Mouse (Mus musculus): ENCODE measurements around the gene Exoc8. TPM values are rescaled to one million over a fixed set of nuclear protein-coding genes. Genes with fewer than 3 reads are reported as not detected.
A peak's percentile ranks its signal among the peaks of the same experiment; 100 is the strongest.

Exoc8 gene
- polyA plus RNA-seq (2015; fragmentation: Nextera tagmentation; extraction: Ambion mirVana), result 12.2 and 12.7 TPM in 2 replicates

- H3K4me1 ChIP-seq, result peaks cover 55% of the 10 kb centered on the region
- peak within 1 kb of the TSS; percentile 85 for H3K27ac ChIP-seq (replicated peaks)
- ATAC-seq (ENCODE audit: low FRiP score), result peak; percentile 89
- peak within 1 kb of the TSS; percentile 83 for H3K9ac ChIP-seq (replicated peaks)
- H3K27me3 ChIP-seq (replicated peaks), result no peaks in the 10 kb centered on the region
- under 1% methylated on average over 114 of the region's 114 CpGs for WGBS
- H3K36me3 ChIP-seq, result peaks cover 52% of the 10 kb centered on the region
- peak within 1 kb of the TSS; percentile 99 for H3K4me3 ChIP-seq (replicated peaks)
- no peaks in the 10 kb centered on the region for H3K9me3 ChIP-seq (replicated peaks)
- peak within 1 kb of the TSS; percentile 83 for H3K4me2 ChIP-seq
These were observed at the start of gene Exoc8, which contains the start of gene Sprtn for GRCm38 (mm10) chr8:124897386-124898250. TSS of gene Exoc8 (minus strand) at chr8:124897705. TSS of gene Sprtn (plus strand) at chr8:124897886.

GRCm38 (mm10) chr8:124944406-124944805 is 46.9 kb upstream of the Exoc8 start:
- Histone ChIP-seq H3K36me3 (no peaks in the 10 kb centered on the region), H3K9me3 (replicated peaks) (no peaks in the 10 kb centered on the region), H3K4me2 (no peak overlapping the region), H3K27me3 (replicated peaks) (no peaks in the 10 kb centered on the region), H3K9ac (replicated peaks) (no peak overlapping the region), H3K27ac (replicated peaks) (no peak overlapping the region), H3K4me1 (peaks cover 46% of the 10 kb centered on the region), H3K4me3 (replicated peaks) (no peak overlapping the region)
- WGBS, result 57% methylated on average over 7 of the region's 7 CpGs
- ATAC-seq (ENCODE audit: low FRiP score), result no peak

DNA sequence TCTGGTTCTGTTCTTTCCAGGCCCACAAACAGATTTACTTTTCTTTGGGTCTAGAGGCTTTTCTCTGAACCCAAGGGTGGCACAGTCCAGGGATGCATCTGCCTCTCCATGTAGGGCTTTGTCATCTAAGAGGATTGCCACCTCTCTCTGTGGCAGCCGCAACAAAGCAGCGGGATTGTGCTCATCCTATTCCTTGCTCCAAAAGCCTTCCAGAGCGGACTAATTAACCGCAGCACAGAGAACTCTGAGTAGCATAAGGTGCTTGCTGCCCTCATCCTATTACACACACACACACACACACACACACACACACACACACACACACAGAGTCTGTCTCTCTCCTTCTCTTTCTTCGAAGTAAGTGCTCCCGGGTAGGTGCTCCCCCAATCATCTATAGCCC is 46.3 kb upstream of the Exoc8 start:
- Histone ChIP-seq H3K9me3 (replicated peaks) (no peaks in the 10 kb centered on the region), H3K36me3 (peaks cover 4% of the 10 kb centered on the region), H3K4me1 (peaks cover 46% of the 10 kb centered on the region), H3K27ac (replicated peaks) (no peak overlapping the region), H3K27me3 (replicated peaks) (no peaks in the 10 kb centered on the region), H3K4me3 (replicated peaks) (no peak overlapping the region), H3K9ac (replicated peaks) (no peak overlapping the region), H3K4me2 (no peak overlapping the region)
- no peak for ATAC-seq (ENCODE audit: low FRiP score)
- WGBS, result 83% methylated on average over 6 of the region's 6 CpGs

DNA sequence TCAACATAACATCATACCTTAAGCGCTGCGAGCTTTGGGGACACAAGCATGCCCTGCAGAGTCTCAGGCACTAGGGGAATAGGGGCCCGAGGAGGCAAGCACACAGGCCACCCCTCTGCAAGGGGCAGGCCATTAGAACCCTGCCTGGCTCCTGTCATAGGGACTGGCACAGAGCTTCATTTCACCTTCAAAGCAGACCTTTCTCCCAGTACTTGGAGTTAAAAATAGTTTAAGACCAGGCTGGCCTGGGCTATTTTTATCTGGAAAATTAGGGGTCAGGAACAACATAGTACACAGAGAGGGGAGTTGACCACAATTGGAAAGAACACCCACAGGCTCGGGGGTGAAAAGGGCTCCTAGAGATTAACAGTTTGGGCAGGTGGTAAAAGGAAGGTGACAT is 39.8 kb upstream of the Exoc8 start:
- WGBS, result 95% methylated on average over 4 of the region's 4 CpGs
- Histone ChIP-seq H3K27me3 (replicated peaks) (no peaks in the 10 kb centered on the region), H3K27ac (replicated peaks) (no peak overlapping the region)

DNA sequence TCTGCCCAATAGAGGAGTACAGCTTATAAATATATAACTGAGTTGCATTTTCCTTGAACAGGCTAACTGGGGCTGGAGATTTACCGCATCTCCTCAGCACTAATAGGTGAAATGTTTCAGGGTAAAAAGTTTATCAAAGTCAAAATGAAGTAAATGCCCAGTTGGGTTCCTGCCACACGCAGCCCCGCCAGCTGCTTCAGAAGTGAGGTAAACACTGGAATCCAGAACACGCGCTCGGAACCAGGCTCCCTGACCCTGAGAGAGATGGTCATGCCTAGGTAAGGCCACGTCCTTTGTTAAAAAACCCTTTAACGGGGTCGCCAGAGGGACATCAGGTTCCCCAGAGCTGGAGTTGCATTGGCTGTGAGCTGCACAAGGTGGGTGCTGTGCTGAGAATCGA is 39.2 kb upstream of the Exoc8 start:
- H3K9me3 ChIP-seq (replicated peaks), result no peaks in the 10 kb centered on the region
- H3K4me3 ChIP-seq (replicated peaks), result no peak overlapping the region
- no peak for ATAC-seq (ENCODE audit: low FRiP score)
- WGBS, result 96% methylated on average over 10 of the region's 10 CpGs
- H3K27me3 ChIP-seq (replicated peaks), result no peaks in the 10 kb centered on the region
- peaks cover 15% of the 10 kb centered on the region for H3K36me3 ChIP-seq
- no peak overlapping the region for H3K9ac ChIP-seq (replicated peaks)
- no peak overlapping the region for H3K27ac ChIP-seq (replicated peaks)
- no peaks in the 10 kb centered on the region for H3K4me1 ChIP-seq
- H3K4me2 ChIP-seq, result no peak overlapping the region

More for the DNA sequence above, 39.8 kb upstream of the Exoc8 start:
- Histone ChIP-seq H3K36me3 (peaks cover 15% of the 10 kb centered on the region), H3K4me2 (no peak overlapping the region), H3K9me3 (replicated peaks) (no peaks in the 10 kb centered on the region), H3K4me3 (replicated peaks) (no peak overlapping the region), H3K4me1 (no peaks in the 10 kb centered on the region), H3K9ac (replicated peaks) (no peak overlapping the region)
- ATAC-seq (ENCODE audit: low FRiP score), result no peak

GRCm38 (mm10) chr8:124935116-124935515 is 37.6 kb upstream of the Exoc8 start:
- no peak overlapping the region for H3K4me3 ChIP-seq (replicated peaks)

DNA sequence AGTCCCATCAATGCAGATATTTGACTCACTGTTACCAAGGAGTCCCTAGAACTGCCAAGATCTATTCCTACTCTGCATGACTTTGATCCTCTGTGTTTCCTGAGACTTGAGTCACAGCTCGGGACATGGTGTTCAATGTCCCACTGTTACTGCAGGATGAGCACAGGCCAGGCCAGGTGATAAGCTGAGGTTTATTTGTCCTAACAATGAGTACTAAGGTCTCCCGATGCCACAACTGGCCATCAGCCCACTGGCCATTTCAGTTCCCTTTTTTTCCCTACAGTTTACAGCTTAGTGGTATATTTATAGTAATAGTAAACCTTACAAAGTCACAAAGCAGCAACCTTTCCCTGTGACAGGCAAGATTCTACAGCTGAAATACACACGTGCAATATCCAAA is 34.9 kb upstream of the Exoc8 start:
- 82% methylated on average over 3 of the region's 3 CpGs for WGBS
- 0 out of 2 replicates have a peak, but pooled peaks cover 4% of the 10 kb centered on the region for H3K4me1 ChIP-seq
- ATAC-seq (ENCODE audit: low FRiP score), result no peak

More at GRCm38 (mm10) chr8:124935116-124935515, 37.6 kb upstream of the Exoc8 start:
- no peak for ATAC-seq (ENCODE audit: low FRiP score)
- no peaks in the 10 kb centered on the region for H3K27me3 ChIP-seq (replicated peaks)
- H3K9ac ChIP-seq (replicated peaks), result no peak overlapping the region
- H3K9me3 ChIP-seq (replicated peaks), result no peaks in the 10 kb centered on the region
- H3K4me2 ChIP-seq, result no peak overlapping the region
- peaks cover 15% of the 10 kb centered on the region for H3K36me3 ChIP-seq
- H3K27ac ChIP-seq (replicated peaks), result no peak overlapping the region
- H3K4me1 ChIP-seq, result no peaks in the 10 kb centered on the region
- 87% methylated on average over 5 of the region's 5 CpGs for WGBS

DNA sequence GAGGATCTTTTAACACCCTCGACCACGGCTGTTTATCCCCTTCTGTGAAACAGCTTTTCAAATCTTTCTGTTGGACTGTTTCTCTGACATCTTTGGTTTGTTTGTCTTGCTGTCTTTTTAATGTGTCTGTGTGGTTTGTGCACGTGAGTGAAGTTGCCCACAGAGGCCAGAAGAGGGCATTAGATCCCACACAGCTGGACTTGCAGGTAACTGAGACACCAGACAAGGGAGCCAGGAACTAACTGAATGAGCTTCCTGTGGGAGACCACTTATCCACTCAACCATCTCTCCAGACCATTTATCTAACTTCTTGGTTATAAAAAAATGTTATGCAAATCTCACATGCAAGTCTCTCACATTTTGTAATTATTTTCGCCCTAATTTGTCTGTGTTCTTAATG is 33.1 kb upstream of the Exoc8 start:
- no peaks in the 10 kb centered on the region for H3K9me3 ChIP-seq (replicated peaks)
- H3K27me3 ChIP-seq (replicated peaks), result no peaks in the 10 kb centered on the region
- H3K27ac ChIP-seq (replicated peaks), result no peak overlapping the region
- 0 out of 2 replicates have a peak, but pooled peaks cover 4% of the 10 kb centered on the region for H3K36me3 ChIP-seq
- 83% methylated on average over 4 of the region's 4 CpGs for WGBS
- H3K9ac ChIP-seq (replicated peaks), result no peak overlapping the region
- H3K4me3 ChIP-seq (replicated peaks), result no peak overlapping the region
- no peak overlapping the region for H3K4me2 ChIP-seq
- peaks cover 15% of the 10 kb centered on the region for H3K4me1 ChIP-seq
- ATAC-seq (ENCODE audit: low FRiP score), result no peak

More for the DNA sequence above, 34.9 kb upstream of the Exoc8 start:
- Histone ChIP-seq H3K27ac (replicated peaks) (no peak overlapping the region), H3K4me2 (no peak overlapping the region), H3K36me3 (0 out of 2 replicates have a peak, but pooled peaks cover 4% of the 10 kb centered on the region), H3K27me3 (replicated peaks) (no peaks in the 10 kb centered on the region), H3K4me3 (replicated peaks) (no peak overlapping the region), H3K9ac (replicated peaks) (no peak overlapping the region), H3K9me3 (replicated peaks) (no peaks in the 10 kb centered on the region)

GRCm38 (mm10) chr8:124930086-124930485 is 32.6 kb upstream of the Exoc8 start:
- 93% methylated on average over 13 of the region's 13 CpGs for WGBS
- Histone ChIP-seq H3K4me1 (peaks cover 18% of the 10 kb centered on the region), H3K9ac (replicated peaks) (no peak overlapping the region), H3K4me3 (replicated peaks) (no peak overlapping the region), H3K4me2 (no peak overlapping the region), H3K36me3 (0 out of 2 replicates have a peak, but pooled peaks cover 4% of the 10 kb centered on the region), H3K9me3 (replicated peaks) (no peaks in the 10 kb centered on the region), H3K27ac (replicated peaks) (no peak overlapping the region), H3K27me3 (replicated peaks) (no peaks in the 10 kb centered on the region)
- no peak for ATAC-seq (ENCODE audit: low FRiP score)

DNA sequence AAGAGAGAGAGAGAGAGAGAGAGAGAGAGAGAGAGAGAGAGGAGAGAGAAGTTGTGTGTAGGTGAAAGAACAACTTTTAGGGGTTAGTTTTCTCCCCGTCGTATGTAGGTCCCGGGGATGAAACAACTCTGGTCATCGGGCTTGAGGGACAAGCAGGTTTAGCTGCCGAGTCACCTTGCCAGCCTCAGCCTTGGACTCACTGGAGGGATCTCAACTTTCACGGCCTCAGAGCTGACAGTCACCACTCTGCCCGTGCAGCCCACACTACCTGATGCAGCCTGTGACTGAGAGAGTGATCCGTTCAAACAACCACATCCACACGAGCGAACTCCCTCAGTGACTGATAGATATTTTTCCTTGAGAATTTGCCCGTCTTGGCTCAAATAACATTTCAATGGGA is 31.5 kb upstream of the Exoc8 start:
- 93% methylated on average over 11 of the region's 11 CpGs for WGBS
- no peak overlapping the region for H3K4me2 ChIP-seq
- no peak overlapping the region for H3K27ac ChIP-seq (replicated peaks)
- no peak for ATAC-seq (ENCODE audit: low FRiP score)
- H3K9me3 ChIP-seq (replicated peaks), result no peaks in the 10 kb centered on the region
- H3K36me3 ChIP-seq, result 0 out of 2 replicates have a peak, but pooled peaks cover 4% of the 10 kb centered on the region
- H3K4me3 ChIP-seq (replicated peaks), result no peak overlapping the region
- no peaks in the 10 kb centered on the region for H3K27me3 ChIP-seq (replicated peaks)
- H3K4me1 ChIP-seq, result peaks cover 21% of the 10 kb centered on the region
- H3K9ac ChIP-seq (replicated peaks), result no peak overlapping the region

- Histone ChIP-seq H3K27ac (replicated peaks) (no peak overlapping the region), H3K36me3 (0 out of 2 replicates have a peak, but pooled peaks cover 4% of the 10 kb centered on the region), H3K9ac (replicated peaks) (no peak overlapping the region), H3K9me3 (replicated peaks) (no peaks in the 10 kb centered on the region), H3K27me3 (replicated peaks) (no peaks in the 10 kb centered on the region), H3K4me3 (replicated peaks) (no peak overlapping the region), H3K4me1 (peaks cover 41% of the 10 kb centered on the region), H3K4me2 (no peak overlapping the region)
- no peak for ATAC-seq (ENCODE audit: low FRiP score)
- 83% methylated on average over 10 of the region's 10 CpGs for WGBS
These were observed 28.9 kb upstream of the Exoc8 start for GRCm38 (mm10) chr8:124926351-124926771.

Measured in neural tube, embryonic 15.5 days (tissue).